Mouse (Mus musculus): ENCODE results near the gene Polk.

Polk gene

GRCm38 (mm10) chr13:96542081-96542889 is at the start of gene Polk, which contains the start of gene Col4a3bp:
TSS of gene Polk (minus strand) at chr13:96542579.
TSS of gene Col4a3bp (plus strand) at chr13:96542618.
- DNase-seq: peak; percentile 97

- no peak for DNase-seq
Observed at GRCm38 (mm10) chr13:96588642-96589041, 46.3 kb upstream of the Polk start.

GRCm38 (mm10) chr13:96586540-96586939 is 44.2 kb upstream of the Polk start:
- no peak for DNase-seq

- no peak for DNase-seq
Observed at GRCm38 (mm10) chr13:96584201-96584600, 41.8 kb upstream of the Polk start.

GRCm38 (mm10) chr13:96579979-96580378 is 37.6 kb upstream of the Polk start:
- no peak for DNase-seq

GRCm38 (mm10) chr13:96579104-96579503 is 36.7 kb upstream of the Polk start:
- DNase-seq: no peak

- DNase-seq: no peak
Observed at GRCm38 (mm10) chr13:96574170-96574569, 31.8 kb upstream of the Polk start.

GRCm38 (mm10) chr13:96571016-96571361 is 28.6 kb upstream of the Polk start:
- no peak for DNase-seq

- no peak for DNase-seq
Observed at GRCm38 (mm10) chr13:96570313-96571015, 28.1 kb upstream of the Polk start.

- DNase-seq: no peak
Observed at GRCm38 (mm10) chr13:96567977-96568376, 25.6 kb upstream of the Polk start.

GRCm38 (mm10) chr13:96555099-96555498 is 12.7 kb upstream of the Polk start:
- no peak for DNase-seq

GRCm38 (mm10) chr13:96547941-96548340 is 5.6 kb upstream of the Polk start:
- DNase-seq: no peak

GRCm38 (mm10) chr13:96547250-96547649 is 4.9 kb upstream of the Polk start:
- DNase-seq: no peak

GRCm38 (mm10) chr13:96544506-96544905 is 2.1 kb upstream of the Polk start:
- no peak for DNase-seq

GRCm38 (mm10) chr13:96542901-96543891 is 817 bp upstream of the Polk start:
- DNase-seq: peak; percentile 36

GRCm38 (mm10) chr13:96541381-96541780 is 998 bp downstream of the Polk start:
- no peak for DNase-seq

GRCm38 (mm10) chr13:96538103-96538502 is 4.3 kb downstream of the Polk start:
- no peak for DNase-seq

- DNase-seq: no peak
Observed at GRCm38 (mm10) chr13:96536821-96537572, 5.4 kb downstream of the Polk start.

- no peak for DNase-seq
Observed at GRCm38 (mm10) chr13:96533742-96534141, 8.6 kb downstream of the Polk start.

GRCm38 (mm10) chr13:96532176-96532575 is 10.2 kb downstream of the Polk start:
- no peak for DNase-seq

GRCm38 (mm10) chr13:96530064-96530463 is 12.3 kb downstream of the Polk start:
- DNase-seq: no peak

GRCm38 (mm10) chr13:96529542-96529941 is 12.8 kb downstream of the Polk start:
- DNase-seq: no peak

Measured in layer of hippocampus, adult 9-11 months (tissue).